Mouse (Mus musculus): Measurements from ENCODE around the gene Ccdc167.

- TF ChIP-seq CTCF (IDR thresholded peaks at IDR 0.05; ENCODE audit: low read depth) (no peak), EP300 (IDR thresholded peaks at IDR 0.05; ENCODE audit: low read depth) (no peak)
These were observed 56.6 kb downstream of the Ccdc167 start, which contains the start of gene Cmtr1 for GRCm38 (mm10) chr17:29660076-29660761.

Data from liver, postnatal 0 days (tissue).